Mouse (Mus musculus): ENCODE results near the gene Gpr61. TPM values are rescaled to one million over a fixed set of nuclear protein-coding genes. Genes with fewer than 3 reads are reported as not detected.

The Gpr61 gene
- total and polyA plus RNA-seq, 3 experiments, result 0.04 TPM; not detected in 2

- peaks cover 5% of the 10 kb centered on the region for H3K36me3 ChIP-seq (ENCODE audit: control insufficient read depth, insufficient read depth, low read length)
- no peak overlapping the region for H3K9ac ChIP-seq (ENCODE audit: low read depth, low read length)
- 57% methylated on average over 7 of the region's 7 CpGs for WGBS
- DNase-seq, result no peak
- no peaks in the 10 kb centered on the region for H3K79me2 ChIP-seq (replicated peaks; ENCODE audit: control insufficient read depth, insufficient read depth, low read length)
- no peaks in the 10 kb centered on the region for H3K27me3 ChIP-seq (ENCODE audit: control insufficient read depth, insufficient read depth, low read length)
- no peak overlapping the region for H3K4me3 ChIP-seq
- H3K27ac ChIP-seq, result no peak overlapping the region
- H3K4me1 ChIP-seq (ENCODE audit: control insufficient read depth, insufficient read depth, low read length), result peaks cover 2% of the 10 kb centered on the region
- TF ChIP-seq CTCF (IDR thresholded peaks at IDR 0.05) (no peak), EP300 (IDR thresholded peaks at IDR 0.05; ENCODE audit: insufficient read depth, low read depth, low read length) (no peak), POLR2A (IDR thresholded peaks at IDR 0.05; ENCODE audit: insufficient read depth, low read depth, low read length) (no peak)
- intact Hi-C loops (cut with DNase I), result no loop called here
Observed at GRCm38 (mm10) chr3:108112246-108112645, 42.4 kb downstream of the Gpr61 start.

DNA sequence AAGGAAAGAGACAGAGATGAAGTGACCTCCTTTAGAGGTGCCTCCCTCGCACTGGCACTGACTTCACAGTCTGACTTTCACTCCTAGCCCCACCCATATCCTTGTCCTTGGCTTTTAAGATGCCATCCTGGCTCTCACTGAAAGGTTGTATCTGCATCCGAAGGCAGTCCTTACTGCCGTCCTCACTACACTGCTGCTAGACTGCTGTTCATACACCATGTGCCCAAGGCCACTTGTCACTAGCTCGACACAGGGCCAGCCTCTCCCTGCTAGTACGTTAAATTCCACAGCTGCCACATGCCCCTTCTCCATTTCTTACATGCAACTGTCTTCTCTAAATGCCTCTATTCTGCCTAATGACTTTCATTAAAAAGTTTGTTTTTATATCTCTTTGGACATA, 43.4 kb downstream of the Gpr61 start:
- H3K27me3 ChIP-seq (ENCODE audit: control insufficient read depth, insufficient read depth, low read length), result no peaks in the 10 kb centered on the region
- WGBS, result 85% methylated on average over 5 of the region's 5 CpGs
- H3K9ac ChIP-seq (ENCODE audit: low read depth, low read length), result no peak overlapping the region
- H3K79me2 ChIP-seq (replicated peaks; ENCODE audit: control insufficient read depth, insufficient read depth, low read length), result no peaks in the 10 kb centered on the region
- no peak overlapping the region for H3K27ac ChIP-seq
- H3K36me3 ChIP-seq (ENCODE audit: control insufficient read depth, insufficient read depth, low read length), result peaks cover 5% of the 10 kb centered on the region
- peaks cover 2% of the 10 kb centered on the region for H3K4me1 ChIP-seq (ENCODE audit: control insufficient read depth, insufficient read depth, low read length)
- TF ChIP-seq POLR2A (IDR thresholded peaks at IDR 0.05; ENCODE audit: insufficient read depth, low read depth, low read length) (no peak), EP300 (IDR thresholded peaks at IDR 0.05; ENCODE audit: insufficient read depth, low read depth, low read length) (no peak), CTCF (IDR thresholded peaks at IDR 0.05) (no peak)
- intact Hi-C loops (cut with DNase I), result no loop called here
- no peak overlapping the region for H3K4me3 ChIP-seq
- no peak for DNase-seq

DNA sequence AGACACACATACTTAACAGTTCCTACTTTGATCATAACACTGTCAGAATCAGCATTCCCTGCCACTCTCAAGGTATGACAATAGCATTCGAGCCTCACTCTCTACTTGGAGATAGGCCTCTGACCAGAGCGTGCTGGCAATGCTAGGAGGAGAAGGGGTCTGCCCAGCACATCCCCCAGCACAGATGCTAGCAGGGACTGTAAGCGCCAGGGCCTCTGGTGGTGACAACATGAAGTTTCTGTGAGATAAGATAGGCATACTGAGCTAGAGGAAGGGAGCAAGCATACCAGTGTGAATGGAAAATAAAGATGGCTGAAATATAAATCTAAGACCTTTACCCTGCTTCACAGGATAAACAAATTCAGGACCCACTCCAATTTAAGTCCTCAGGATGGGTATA, 49.4 kb downstream of the Gpr61 start:
- no peak for DNase-seq
- Histone ChIP-seq H3K27ac (no peak overlapping the region), H3K4me1 (ENCODE audit: control insufficient read depth, insufficient read depth, low read length) (no peaks in the 10 kb centered on the region), H3K36me3 (ENCODE audit: control insufficient read depth, insufficient read depth, low read length) (no peaks in the 10 kb centered on the region; the same call in 1 of the 2 replicates), H3K9ac (ENCODE audit: low read depth, low read length) (no peak overlapping the region), H3K79me2 (replicated peaks; ENCODE audit: control insufficient read depth, insufficient read depth, low read length) (no peaks in the 10 kb centered on the region), H3K4me3 (no peak overlapping the region), H3K27me3 (ENCODE audit: control insufficient read depth, insufficient read depth, low read length) (no peaks in the 10 kb centered on the region)
- TF ChIP-seq POLR2A (IDR thresholded peaks at IDR 0.05; ENCODE audit: insufficient read depth, low read depth, low read length), result no peak
- no peak for TF ChIP-seq EP300 (IDR thresholded peaks at IDR 0.05; ENCODE audit: insufficient read depth, low read depth, low read length)
- no peak for TF ChIP-seq CTCF (IDR thresholded peaks at IDR 0.05)
- 49% methylated on average over 3 of the region's 3 CpGs for WGBS
- intact Hi-C loops (cut with DNase I), result no loop called here

DNA sequence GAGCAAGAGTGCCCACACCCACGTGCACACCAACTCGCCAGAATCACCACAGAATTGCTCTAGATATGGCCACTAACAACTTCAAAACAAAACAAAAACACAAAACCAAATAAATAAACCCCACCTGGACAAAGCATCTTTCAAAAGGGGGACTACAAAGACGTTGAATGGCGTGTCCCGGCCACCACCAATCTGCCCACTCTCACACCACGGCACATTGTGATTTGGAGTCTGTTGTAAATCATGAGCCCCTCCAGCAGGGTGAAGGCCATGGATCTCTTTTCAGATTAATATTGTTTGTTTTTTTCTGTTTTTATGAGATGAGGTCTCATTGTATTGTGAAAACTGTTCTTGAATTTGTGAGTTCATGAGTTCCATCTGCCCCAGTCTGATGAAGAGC, 52.6 kb downstream of the Gpr61 start:
- Histone ChIP-seq H3K9ac (ENCODE audit: low read depth, low read length) (no peak overlapping the region), H3K27ac (no peak overlapping the region), H3K4me1 (ENCODE audit: control insufficient read depth, insufficient read depth, low read length) (no peaks in the 10 kb centered on the region), H3K27me3 (ENCODE audit: control insufficient read depth, insufficient read depth, low read length) (no peaks in the 10 kb centered on the region), H3K79me2 (replicated peaks; ENCODE audit: control insufficient read depth, insufficient read depth, low read length) (no peaks in the 10 kb centered on the region), H3K36me3 (ENCODE audit: control insufficient read depth, insufficient read depth, low read length) (no peaks in the 10 kb centered on the region), H3K4me3 (no peak overlapping the region)
- DNase-seq, result no peak
- intact Hi-C loops (cut with DNase I), result no loop called here
- 84% methylated on average over 6 of the region's 6 CpGs for WGBS
- no peak for TF ChIP-seq POLR2A (IDR thresholded peaks at IDR 0.05; ENCODE audit: insufficient read depth, low read depth, low read length)
- no peak for TF ChIP-seq EP300 (IDR thresholded peaks at IDR 0.05; ENCODE audit: insufficient read depth, low read depth, low read length)
- TF ChIP-seq CTCF (IDR thresholded peaks at IDR 0.05), result no peak

DNA sequence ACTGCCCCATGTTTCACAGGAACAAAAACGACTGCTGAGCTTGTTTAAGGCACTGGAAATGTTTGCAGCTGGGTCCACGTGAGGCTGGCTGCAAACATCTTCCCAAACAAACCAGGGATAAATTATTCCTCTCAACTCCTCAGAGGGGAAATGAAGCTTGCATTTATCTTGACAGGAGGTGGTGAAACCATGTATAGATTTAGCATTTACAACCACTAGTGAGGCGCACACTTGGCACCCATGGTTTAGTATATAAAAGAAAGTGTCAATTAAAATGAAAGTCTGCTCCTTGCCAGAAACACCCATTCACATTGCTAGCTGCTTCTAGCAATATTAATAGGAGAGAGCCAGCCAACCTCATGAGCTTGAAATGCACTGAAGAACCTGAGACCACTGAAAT, 53.1 kb downstream of the Gpr61 start:
- no peak for TF ChIP-seq POLR2A (IDR thresholded peaks at IDR 0.05; ENCODE audit: insufficient read depth, low read depth, low read length)
- no peak for TF ChIP-seq CTCF (IDR thresholded peaks at IDR 0.05)
- no peak for TF ChIP-seq EP300 (IDR thresholded peaks at IDR 0.05; ENCODE audit: insufficient read depth, low read depth, low read length)
- no peak for DNase-seq
- Histone ChIP-seq H3K27me3 (ENCODE audit: control insufficient read depth, insufficient read depth, low read length) (no peaks in the 10 kb centered on the region), H3K36me3 (ENCODE audit: control insufficient read depth, insufficient read depth, low read length) (no peaks in the 10 kb centered on the region), H3K9ac (ENCODE audit: low read depth, low read length) (no peak overlapping the region), H3K79me2 (replicated peaks; ENCODE audit: control insufficient read depth, insufficient read depth, low read length) (no peaks in the 10 kb centered on the region), H3K4me1 (ENCODE audit: control insufficient read depth, insufficient read depth, low read length) (no peaks in the 10 kb centered on the region), H3K4me3 (no peak overlapping the region), H3K27ac (no peak overlapping the region)
- intact Hi-C loops (cut with DNase I), result no loop called here
- WGBS, result 55% methylated on average over 3 of the region's 3 CpGs

Other genes with a start within 250 kb of the Gpr61 start
- gene Gstm7, start 223.1 kb downstream of the Gpr61 start, total RNA-seq (2021), result 10 to 100 TPM; 80.5 to 95.0 TPM
- gene Gstm7, start 223.1 kb downstream of the Gpr61 start, polyA plus RNA-seq (2012; rRNA removed), result 70.4 and 119 TPM in 2 replicates
- 1 to 10 TPM; 3.0 to 3.7 TPM for gene Gstm6, start 211.1 kb downstream of the Gpr61 start, total RNA-seq (2021)
- gene Gstm6, start 211.1 kb downstream of the Gpr61 start, polyA plus RNA-seq (2012; rRNA removed), result 3.7 and 4.6 TPM in 2 replicates
- gene Gstm3, start 185.6 kb downstream of the Gpr61 start, total RNA-seq (2021), result not detected
- gene Gstm3, start 185.6 kb downstream of the Gpr61 start, polyA plus RNA-seq (2012; rRNA removed), result 0.08 TPM in 1 of 2 replicates, not detected in the other
- gene Gstm2, start 168.4 kb downstream of the Gpr61 start, total RNA-seq (2021), result 100 to 1,000 TPM; 214 to 222 TPM
- gene Gstm2, start 168.4 kb downstream of the Gpr61 start, polyA plus RNA-seq (2012; rRNA removed), result 169 and 280 TPM in 2 replicates
- gene Gstm1, start 136.9 kb downstream of the Gpr61 start, total RNA-seq (2021), result 100 to 1,000 TPM; 334 to 410 TPM
- 602 and 658 TPM in 2 replicates for gene Gstm1, start 136.9 kb downstream of the Gpr61 start, polyA plus RNA-seq (2012; rRNA removed)
- gene Gstm4, start 110.0 kb downstream of the Gpr61 start, total RNA-seq (2021), result 10 to 100 TPM; 11.7 to 11.9 TPM
- 17.1 and 24.6 TPM in 2 replicates for gene Gstm4, start 110.0 kb downstream of the Gpr61 start, polyA plus RNA-seq (2012; rRNA removed)
- 1 to 10 TPM; 4.1 to 4.6 TPM for gene Ampd2, start 68.2 kb downstream of the Gpr61 start, total RNA-seq (2021)
- gene Ampd2, start 68.2 kb downstream of the Gpr61 start, polyA plus RNA-seq (2012; rRNA removed), result 25.9 and 26.3 TPM in 2 replicates
- gene Gnat2, start 62.1 kb downstream of the Gpr61 start, total RNA-seq (2021), result under 1 TPM in 1 of 2 experiments, not detected in 1; 0.11 TPM
- gene Gnat2, start 62.1 kb downstream of the Gpr61 start, polyA plus RNA-seq (2012; rRNA removed), result not detected in 2 replicates
- gene Gnai3, start 8.7 kb downstream of the Gpr61 start, total RNA-seq (2021), result 10 to 100 TPM; 16.5 to 18.1 TPM
- gene Gnai3, start 8.7 kb downstream of the Gpr61 start, polyA plus RNA-seq (2012; rRNA removed), result 7.5 and 18.7 TPM in 2 replicates
- gene Amigo1, start 31.5 kb upstream of the Gpr61 start, total RNA-seq (2021), result 10 to 100 TPM; 16.8 to 17.7 TPM
- 16.4 and 18.6 TPM in 2 replicates for gene Amigo1, start 31.5 kb upstream of the Gpr61 start, polyA plus RNA-seq (2012; rRNA removed)
- gene Cyb561d1, start 46.3 kb upstream of the Gpr61 start, total RNA-seq (2021), result 1 to 10 TPM; 4.9 to 5.4 TPM
- 5.7 and 7.1 TPM in 2 replicates for gene Cyb561d1, start 46.3 kb upstream of the Gpr61 start, polyA plus RNA-seq (2012; rRNA removed)
- gene Atxn7l2, start 56.1 kb upstream of the Gpr61 start, total RNA-seq (2021), result 1 to 10 TPM; 1.8 to 2.6 TPM
- gene Atxn7l2, start 56.1 kb upstream of the Gpr61 start, polyA plus RNA-seq (2012; rRNA removed), result 4.1 and 4.2 TPM in 2 replicates
- 1 to 10 TPM in 1 of 2 experiments, under 1 TPM in 1; 0.77 to 1.2 TPM for gene Sypl2, start 71.8 kb upstream of the Gpr61 start, total RNA-seq (2021)
- gene Sypl2, start 71.8 kb upstream of the Gpr61 start, polyA plus RNA-seq (2012; rRNA removed), result 0.44 and 0.64 TPM in 2 replicates
- gene Psma5, start 102.0 kb upstream of the Gpr61 start, total RNA-seq (2021), result 10 to 100 TPM; 48.1 to 49.9 TPM
- gene Psma5, start 102.0 kb upstream of the Gpr61 start, polyA plus RNA-seq (2012; rRNA removed), result 42.4 and 75.5 TPM in 2 replicates
- 10 to 100 TPM; 17.4 to 19.2 TPM for gene Sort1, start 129.2 kb upstream of the Gpr61 start, total RNA-seq (2021)
- 33.7 and 51.9 TPM in 2 replicates for gene Sort1, start 129.2 kb upstream of the Gpr61 start, polyA plus RNA-seq (2012; rRNA removed)
- 10 to 100 TPM; 35.8 to 51.2 TPM for gene Mybphl, start 210.0 kb upstream of the Gpr61 start, total RNA-seq (2021)
- gene Mybphl, start 210.0 kb upstream of the Gpr61 start, polyA plus RNA-seq (2012; rRNA removed), result 268 and 304 TPM in 2 replicates
- under 1 TPM; 0.16 to 0.34 TPM for gene Psrc1, start 229.0 kb upstream of the Gpr61 start, total RNA-seq (2021)
- 0.59 and 0.64 TPM in 2 replicates for gene Psrc1, start 229.0 kb upstream of the Gpr61 start, polyA plus RNA-seq (2012; rRNA removed)